Mouse (Mus musculus) midbrain, embryonic 13.5 days (tissue): ENCODE measurements at regions not wholly inside any gene's neighbourhood (a gene's known extent, or its start where the extent isn't known, plus 50 kb on each side); places are given as distances from the start of the nearest gene placed in this dataset.

Experiments used
- ATAC-seq: fragments of 200-750 bp; cut with Nextera tagmentation; 2 replicates; pipeline ENCODE4 v1.8.0; 2017; ENCODE audit warnings: mild to moderate bottlenecking, moderate TSS enrichment, moderate library complexity
- H3K27ac ChIP-seq: fragments of 300-500 bp; sonication (generic); 2 replicates; pipeline ENCODE4 v1.5.1; 2015; ENCODE audit warnings: inconsistent platforms, mild to moderate bottlenecking, moderate library complexity
- H3K27me3 ChIP-seq: fragments of 300-500 bp; sonication (generic); 2 replicates; pipeline ENCODE4 v1.6.1; 2015; ENCODE audit warnings: mild to moderate bottlenecking, inconsistent platforms
- H3K36me3 ChIP-seq: fragments of 300-500 bp; sonication (generic); 2 replicates; pipeline ENCODE4 v1.6.1; 2015; ENCODE audit warnings: mild to moderate bottlenecking, inconsistent platforms
- H3K4me1 ChIP-seq: fragments of 300-500 bp; sonication (generic); replicated peaks from 2 replicates; pipeline ENCODE4 v1.6.1; 2015; ENCODE audit warnings: inconsistent platforms
- H3K4me2 ChIP-seq: fragments of 300-500 bp; sonication (generic); replicated peaks from 2 replicates; pipeline ENCODE4 v1.6.1; 2015; ENCODE audit warnings: moderate library complexity, mild to moderate bottlenecking, inconsistent platforms
- H3K4me3 ChIP-seq: fragments of 300-500 bp; sonication (generic); replicated peaks from 2 replicates; pipeline ENCODE4 v1.5.1; 2015; ENCODE audit warnings: mild to moderate bottlenecking, inconsistent platforms
- H3K9ac ChIP-seq: fragments of 300-500 bp; sonication (generic); replicated peaks from 2 replicates; pipeline ENCODE4 v1.6.1; 2015; ENCODE audit warnings: mild to moderate bottlenecking, inconsistent platforms
- H3K9me3 ChIP-seq: fragments of 300-500 bp; sonication (generic); 2 replicates; pipeline ENCODE4 v1.6.1; 2016; ENCODE audit warnings: mild to moderate bottlenecking, inconsistent platforms
- WGBS: fragments of 180-500 bp; shearing (Covaris S2); methylation state at CpG from one replicate; pipeline ENCODE4 v1.1.7; 2015; 5-methylcytosine and 5-hydroxymethylcytosine counted together

- 58% methylated on average over 15 of the region's 15 CpGs for WGBS
- H3K36me3 ChIP-seq = no peaks in the 10 kb centered on the region
- H3K27me3 ChIP-seq = no peaks in the 10 kb centered on the region
- no peak for ATAC-seq
- no peak overlapping the region for H3K4me3 ChIP-seq
- no peaks in the 10 kb centered on the region for H3K4me1 ChIP-seq
- no peak overlapping the region for H3K4me2 ChIP-seq
- no peak overlapping the region for H3K27ac ChIP-seq
- no peak overlapping the region for H3K9ac ChIP-seq
- no peaks in the 10 kb centered on the region for H3K9me3 ChIP-seq
Observed at GRCm38 (mm10) chr1:153997201-153998181, 97.5 kb upstream of the Teddm2 start.

GRCm38 (mm10) chr1:153999776-154000175 is 99.7 kb upstream of the Teddm2 start:
- no peaks in the 10 kb centered on the region for H3K36me3 ChIP-seq
- no peak overlapping the region for H3K4me3 ChIP-seq
- no peak overlapping the region for H3K4me2 ChIP-seq
- ATAC-seq = no peak
- 77% methylated on average over 6 of the region's 6 CpGs for WGBS
- H3K9me3 ChIP-seq = no peaks in the 10 kb centered on the region
- no peaks in the 10 kb centered on the region for H3K27me3 ChIP-seq
- no peaks in the 10 kb centered on the region for H3K4me1 ChIP-seq
- no peak overlapping the region for H3K27ac ChIP-seq
- H3K9ac ChIP-seq = no peak overlapping the region

- no peak overlapping the region for H3K4me2 ChIP-seq
- WGBS = 85% methylated on average over 7 of the region's 7 CpGs
- no peaks in the 10 kb centered on the region for H3K9me3 ChIP-seq
- H3K36me3 ChIP-seq = no peaks in the 10 kb centered on the region
- no peaks in the 10 kb centered on the region for H3K4me1 ChIP-seq
- H3K27ac ChIP-seq = no peak overlapping the region
- ATAC-seq = no peak
- no peak overlapping the region for H3K9ac ChIP-seq
- no peak overlapping the region for H3K4me3 ChIP-seq
- H3K27me3 ChIP-seq = no peaks in the 10 kb centered on the region
Observed at GRCm38 (mm10) chr1:154003669-154004068, 103.6 kb upstream of the Teddm2 start.

GRCm38 (mm10) chr1:154004647-154005046 is 104.6 kb upstream of the Teddm2 start:
- no peak overlapping the region for H3K9ac ChIP-seq
- no peak overlapping the region for H3K27ac ChIP-seq
- no peak for ATAC-seq
- no peak overlapping the region for H3K4me3 ChIP-seq
- no peaks in the 10 kb centered on the region for H3K36me3 ChIP-seq
- no peaks in the 10 kb centered on the region for H3K9me3 ChIP-seq
- 90% methylated on average over 4 of the region's 4 CpGs for WGBS
- H3K4me1 ChIP-seq = no peaks in the 10 kb centered on the region
- H3K27me3 ChIP-seq = no peaks in the 10 kb centered on the region
- no peak overlapping the region for H3K4me2 ChIP-seq

GRCm38 (mm10) chr1:154006055-154006454 is 106.0 kb upstream of the Teddm2 start:
- 95% methylated on average over 13 of the region's 13 CpGs for WGBS
- Histone ChIP-seq H3K4me3 (no peak overlapping the region), H3K27ac (no peak overlapping the region), H3K4me1 (no peaks in the 10 kb centered on the region), H3K36me3 (no peaks in the 10 kb centered on the region), H3K9me3 (no peaks in the 10 kb centered on the region), H3K9ac (no peak overlapping the region), H3K27me3 (no peaks in the 10 kb centered on the region), H3K4me2 (no peak overlapping the region)
- ATAC-seq = no peak

GRCm38 (mm10) chr1:154007440-154007839 is 107.4 kb upstream of the Teddm2 start:
- Histone ChIP-seq H3K4me1 (no peaks in the 10 kb centered on the region), H3K9ac (no peak overlapping the region), H3K4me3 (no peak overlapping the region), H3K27ac (no peak overlapping the region), H3K27me3 (no peaks in the 10 kb centered on the region), H3K4me2 (no peak overlapping the region), H3K36me3 (no peaks in the 10 kb centered on the region), H3K9me3 (no peaks in the 10 kb centered on the region)
- 94% methylated on average over 3 of the region's 3 CpGs for WGBS
- no peak for ATAC-seq

GRCm38 (mm10) chr1:154008593-154009310 is 108.7 kb upstream of the Teddm2 start:
- Histone ChIP-seq H3K4me2 (no peak overlapping the region), H3K9ac (no peak overlapping the region), H3K36me3 (no peaks in the 10 kb centered on the region), H3K27ac (no peak overlapping the region), H3K4me1 (no peaks in the 10 kb centered on the region), H3K9me3 (no peaks in the 10 kb centered on the region), H3K27me3 (no peaks in the 10 kb centered on the region), H3K4me3 (no peak overlapping the region)
- ATAC-seq = no peak
- 95% methylated on average over 11 of the region's 11 CpGs for WGBS

GRCm38 (mm10) chr1:154010681-154011080 is 110.7 kb upstream of the Teddm2 start:
- Histone ChIP-seq H3K9me3 (no peaks in the 10 kb centered on the region), H3K27me3 (no peaks in the 10 kb centered on the region), H3K36me3 (no peaks in the 10 kb centered on the region), H3K27ac (no peak overlapping the region), H3K9ac (no peak overlapping the region), H3K4me2 (no peak overlapping the region), H3K4me3 (no peak overlapping the region), H3K4me1 (no peaks in the 10 kb centered on the region)
- ATAC-seq = no peak
- WGBS = 96% methylated on average over 4 of the region's 4 CpGs

GRCm38 (mm10) chr1:154016516-154016915 is 116.5 kb upstream of the Teddm2 start:
- Histone ChIP-seq H3K9me3 (no peaks in the 10 kb centered on the region), H3K9ac (no peak overlapping the region), H3K4me3 (no peak overlapping the region), H3K4me2 (no peak overlapping the region), H3K27ac (no peak overlapping the region), H3K4me1 (no peaks in the 10 kb centered on the region), H3K36me3 (no peaks in the 10 kb centered on the region), H3K27me3 (no peaks in the 10 kb centered on the region)
- WGBS = 67% methylated on average over 2 of the region's 2 CpGs
- ATAC-seq = no peak

- H3K27me3 ChIP-seq = no peaks in the 10 kb centered on the region
- no peak overlapping the region for H3K4me3 ChIP-seq
- no peak for ATAC-seq
- no peaks in the 10 kb centered on the region for H3K4me1 ChIP-seq
- no peak overlapping the region for H3K27ac ChIP-seq
- no peaks in the 10 kb centered on the region for H3K9me3 ChIP-seq
- H3K4me2 ChIP-seq = no peak overlapping the region
- H3K9ac ChIP-seq = no peak overlapping the region
- no peaks in the 10 kb centered on the region for H3K36me3 ChIP-seq
- 79% methylated on average over 6 of the region's 6 CpGs for WGBS
Observed at GRCm38 (mm10) chr1:154018241-154018640, 118.2 kb upstream of the Teddm2 start.

- Histone ChIP-seq H3K4me1 (no peaks in the 10 kb centered on the region), H3K27ac (no peak overlapping the region), H3K4me3 (no peak overlapping the region), H3K36me3 (no peaks in the 10 kb centered on the region), H3K4me2 (no peak overlapping the region), H3K9me3 (no peaks in the 10 kb centered on the region), H3K9ac (no peak overlapping the region), H3K27me3 (no peaks in the 10 kb centered on the region)
- ATAC-seq = no peak
- 84% methylated on average over 3 of the region's 3 CpGs for WGBS
Observed at GRCm38 (mm10) chr1:154024301-154024700, 124.3 kb upstream of the Teddm2 start.

- Histone ChIP-seq H3K27me3 (no peaks in the 10 kb centered on the region), H3K9ac (no peak overlapping the region), H3K4me1 (no peaks in the 10 kb centered on the region), H3K9me3 (no peaks in the 10 kb centered on the region), H3K4me3 (no peak overlapping the region), H3K27ac (no peak overlapping the region), H3K4me2 (no peak overlapping the region), H3K36me3 (no peaks in the 10 kb centered on the region)
- ATAC-seq = no peak
- WGBS = 91% methylated on average over 4 of the region's 4 CpGs
Observed at GRCm38 (mm10) chr1:154027303-154027702, 127.3 kb upstream of the Teddm2 start.
